Mouse (Mus musculus) limb, embryonic 12.5 days (tissue): ENCODE measurements around the gene Gng7. TPM values are rescaled to one million over a fixed set of nuclear protein-coding genes. Genes with fewer than 3 reads are reported as not detected.

ENCODE experiments used
- ATAC-seq: fragments of 200-750 bp; cut with Nextera tagmentation; 2 replicates; pipeline ENCODE4 v1.8.0; 2017; ENCODE audit warnings: low read depth, moderate TSS enrichment; ENCODE audit not compliant: insufficient number of reproducible peaks, insufficient read depth, low FRiP score, low TSS enrichment
- H3K27ac ChIP-seq: fragments of 300-500 bp; sonication (generic); 2 replicates; pipeline ENCODE4 v1.5.1; 2016; ENCODE audit warnings: mild to moderate bottlenecking, moderate library complexity
- H3K27me3 ChIP-seq: fragments of 300-500 bp; sonication (generic); 2 replicates; pipeline ENCODE4 v1.6.1; 2016; ENCODE audit warnings: mild to moderate bottlenecking, moderate library complexity
- H3K36me3 ChIP-seq: fragments of 300-500 bp; sonication (generic); 2 replicates; pipeline ENCODE4 v1.6.1; 2016; ENCODE audit warnings: mild to moderate bottlenecking, moderate library complexity
- H3K4me1 ChIP-seq: fragments of 300-500 bp; sonication (generic); replicated peaks from 2 replicates; pipeline ENCODE4 v1.6.1; 2016
- H3K4me2 ChIP-seq: fragments of 300-500 bp; sonication (generic); 2 replicates; pipeline ENCODE4 v1.6.1; 2016; ENCODE audit warnings: mild to moderate bottlenecking, moderate library complexity
- H3K4me3 ChIP-seq: fragments of 300-500 bp; sonication (generic); replicated peaks from 2 replicates; pipeline ENCODE4 v1.5.1; 2016; ENCODE audit warnings: mild to moderate bottlenecking
- H3K9ac ChIP-seq: fragments of 300-500 bp; sonication (generic); replicated peaks from 2 replicates; pipeline ENCODE4 v1.6.1; 2016; ENCODE audit warnings: mild to moderate bottlenecking, moderate library complexity
- H3K9me3 ChIP-seq: fragments of 300-500 bp; sonication (generic); 2 replicates; pipeline ENCODE4 v1.6.1; 2016; ENCODE audit warnings: mild to moderate bottlenecking, moderate library complexity
- WGBS: fragments of 180-500 bp; shearing (Covaris S2); methylation state at CpG from one replicate; pipeline ENCODE4 v1.1.7; 2016; 5-methylcytosine and 5-hydroxymethylcytosine counted together
- polyA plus RNA-seq: library from polyadenylated mRNA; unstranded; fragments of >200 nt; fragmentation: Nextera tagmentation; extraction: Ambion mirVana; gene quantifications from 2 replicates; pipeline ENCODE4 v1.2.1, GENCODE M21; 2016

Gng7 gene
- polyA plus RNA-seq, 1 experiment from 2014 or later, result 6.2 TPM

GRCm38 (mm10) chr10:81006005-81006677 is 8.6 kb downstream of the Gng7 start:
- no peaks in the 10 kb centered on the region for H3K9me3 ChIP-seq
- peaks cover 5% of the 10 kb centered on the region for H3K27me3 ChIP-seq
- 87% methylated on average over 7 of the region's 7 CpGs for WGBS
- H3K27ac ChIP-seq, result no peak overlapping the region
- no peaks in the 10 kb centered on the region for H3K36me3 ChIP-seq
- no peak overlapping the region for H3K9ac ChIP-seq
- ATAC-seq, result no peak
- H3K4me3 ChIP-seq, result no peak overlapping the region
- H3K4me1 ChIP-seq, result no peaks in the 10 kb centered on the region
- no peak overlapping the region for H3K4me2 ChIP-seq

- H3K4me3 ChIP-seq, result no peak overlapping the region
- ATAC-seq, result no peak
- H3K4me2 ChIP-seq, result no peak overlapping the region
- H3K36me3 ChIP-seq, result no peaks in the 10 kb centered on the region
- 70% methylated on average over 10 of the region's 10 CpGs for WGBS
- no peak overlapping the region for H3K27ac ChIP-seq
- H3K27me3 ChIP-seq, result peaks cover 42% of the 10 kb centered on the region
- H3K4me1 ChIP-seq, result 0 out of 2 replicates have a peak, but pooled peaks cover 4% of the 10 kb centered on the region
- no peak overlapping the region for H3K9ac ChIP-seq
- no peaks in the 10 kb centered on the region for H3K9me3 ChIP-seq
These were observed 13.6 kb downstream of the Gng7 start for GRCm38 (mm10) chr10:81001161-81001560.

- H3K27me3 ChIP-seq, result peaks cover 42% of the 10 kb centered on the region
These were observed 14.3 kb downstream of the Gng7 start for GRCm38 (mm10) chr10:81000197-81001062.

GRCm38 (mm10) chr10:80999362-81000196 is 15.2 kb downstream of the Gng7 start:
- Histone ChIP-seq H3K27me3 (peaks cover 46% of the 10 kb centered on the region), H3K27ac (no peak overlapping the region), H3K36me3 (no peaks in the 10 kb centered on the region), H3K4me1 (0 out of 2 replicates have a peak, but pooled peaks cover 4% of the 10 kb centered on the region), H3K4me3 (0 out of 2 replicates have a peak overlapping the region, but pooled peaks have one; percentile 6), H3K9ac (no peak overlapping the region), H3K9me3 (no peaks in the 10 kb centered on the region), H3K4me2 (peak overlapping the region; percentile 20)
- 33% methylated on average over 37 of the region's 37 CpGs for WGBS
- ATAC-seq, result peak; percentile 54

More at GRCm38 (mm10) chr10:81000197-81001062, 14.3 kb downstream of the Gng7 start:
- ATAC-seq, result no peak
- Histone ChIP-seq H3K4me2 (no peak overlapping the region), H3K27ac (no peak overlapping the region), H3K9ac (no peak overlapping the region), H3K4me3 (no peak overlapping the region), H3K4me1 (0 out of 2 replicates have a peak, but pooled peaks cover 4% of the 10 kb centered on the region), H3K9me3 (no peaks in the 10 kb centered on the region), H3K36me3 (no peaks in the 10 kb centered on the region)
- 50% methylated on average over 28 of the region's 28 CpGs for WGBS

GRCm38 (mm10) chr10:80998778-80999177 is 16.0 kb downstream of the Gng7 start:
- H3K27ac ChIP-seq, result no peak overlapping the region
- no peaks in the 10 kb centered on the region for H3K9me3 ChIP-seq
- no peaks in the 10 kb centered on the region for H3K36me3 ChIP-seq
- no peak for ATAC-seq
- WGBS, result 15% methylated on average over 12 of the region's 12 CpGs
- no peak overlapping the region for H3K4me2 ChIP-seq
- no peak overlapping the region for H3K4me3 ChIP-seq
- 0 out of 2 replicates have a peak, but pooled peaks cover 4% of the 10 kb centered on the region for H3K4me1 ChIP-seq
- peaks cover 49% of the 10 kb centered on the region for H3K27me3 ChIP-seq
- no peak overlapping the region for H3K9ac ChIP-seq

- Histone ChIP-seq H3K36me3 (no peaks in the 10 kb centered on the region), H3K9ac (no peak overlapping the region), H3K27me3 (peaks cover 54% of the 10 kb centered on the region), H3K4me3 (no peak overlapping the region), H3K4me1 (0 out of 2 replicates have a peak, but pooled peaks cover 4% of the 10 kb centered on the region), H3K9me3 (no peaks in the 10 kb centered on the region), H3K4me2 (no peak overlapping the region), H3K27ac (no peak overlapping the region)
- ATAC-seq, result no peak
- 46% methylated on average over 14 of the region's 14 CpGs for WGBS
These were observed 16.7 kb downstream of the Gng7 start for GRCm38 (mm10) chr10:80998021-80998420.

GRCm38 (mm10) chr10:80997332-80997731 is 17.4 kb downstream of the Gng7 start:
- Histone ChIP-seq H3K4me2 (no peak overlapping the region), H3K9me3 (no peaks in the 10 kb centered on the region), H3K27ac (no peak overlapping the region), H3K27me3 (peaks cover 59% of the 10 kb centered on the region), H3K4me1 (0 out of 2 replicates have a peak, but pooled peaks cover 4% of the 10 kb centered on the region), H3K9ac (no peak overlapping the region), H3K36me3 (no peaks in the 10 kb centered on the region), H3K4me3 (no peak overlapping the region)
- WGBS, result 80% methylated on average over 8 of the region's 8 CpGs
- no peak for ATAC-seq

GRCm38 (mm10) chr10:80996501-80996900 is 18.2 kb downstream of the Gng7 start:
- Histone ChIP-seq H3K4me2 (no peak overlapping the region), H3K9me3 (no peaks in the 10 kb centered on the region), H3K9ac (no peak overlapping the region), H3K27me3 (peaks cover 63% of the 10 kb centered on the region), H3K36me3 (no peaks in the 10 kb centered on the region), H3K4me3 (no peak overlapping the region), H3K4me1 (0 out of 2 replicates have a peak, but pooled peaks cover 4% of the 10 kb centered on the region), H3K27ac (no peak overlapping the region)
- no peak for ATAC-seq
- WGBS, result 91% methylated on average over 8 of the region's 8 CpGs

GRCm38 (mm10) chr10:80995091-80995632 is 19.6 kb downstream of the Gng7 start:
- Histone ChIP-seq H3K4me2 (peak overlapping the region; percentile 31; the same call in 1 of the 2 replicates), H3K36me3 (no peaks in the 10 kb centered on the region), H3K9me3 (no peaks in the 10 kb centered on the region), H3K4me1 (0 out of 2 replicates have a peak, but pooled peaks cover 4% of the 10 kb centered on the region), H3K27ac (no peak overlapping the region), H3K27me3 (peaks cover 53% of the 10 kb centered on the region), H3K4me3 (no peak overlapping the region), H3K9ac (no peak overlapping the region)
- WGBS, result 10% methylated on average over 21 of the region's 21 CpGs
- ATAC-seq, result no peak

GRCm38 (mm10) chr10:80994621-80995020 is 20.1 kb downstream of the Gng7 start:
- 53% methylated on average over 4 of the region's 4 CpGs for WGBS
- H3K4me2 ChIP-seq, result no peak overlapping the region

More at GRCm38 (mm10) chr10:80994621-80995020, 20.1 kb downstream of the Gng7 start:
- no peak for ATAC-seq
- Histone ChIP-seq H3K4me3 (no peak overlapping the region), H3K9me3 (no peaks in the 10 kb centered on the region), H3K27me3 (peaks cover 49% of the 10 kb centered on the region), H3K4me1 (0 out of 2 replicates have a peak, but pooled peaks cover 1% of the 10 kb centered on the region), H3K9ac (no peak overlapping the region), H3K36me3 (no peaks in the 10 kb centered on the region), H3K27ac (no peak overlapping the region)
